In genomic region chr3:95228148-95228893, GRCm38 (mm10) we compare ENCODE assay signal across 8 mouse cellular contexts. TPM values are rescaled to one million over a fixed set of nuclear protein-coding genes. Genes with fewer than 3 reads are reported as not detected.
DNase-seq lines count a peak whose midpoint lies in the region; ATAC-seq and TF ChIP-seq lines count a peak whose summit lies in the region.

Cdc42se1 (plus strand) TSS chr3:95228732.

- no peaks in the 10 kb centered on the region for H3K27me3 ChIP-seq in ES-Bruce4 (ENCODE audit: control insufficient read depth, insufficient read depth, low read length, poor library complexity, severe bottlenecking)
- no peaks in the 10 kb centered on the region for H3K27me3 ChIP-seq in forebrain, embryonic 14.5 days (replicated peaks; ENCODE audit: control insufficient read depth, insufficient read depth, low read length)
- H3K27me3 ChIP-seq in liver, embryonic 16.5 days (ENCODE audit: control insufficient read depth, insufficient read depth, low read depth, low read length): no peaks in the 10 kb centered on the region
- no peaks in the 10 kb centered on the region for H3K27me3 ChIP-seq in neural tube, embryonic 13.5 days

- H3K27ac ChIP-seq in ES-Bruce4 (ENCODE audit: insufficient read depth, low read length): peak within 1 kb of the TSS; percentile 88
- peak within 1 kb of the TSS; percentile 98 for H3K27ac ChIP-seq in forebrain, embryonic 14.5 days (ENCODE audit: low read depth, low read length)
- peak within 1 kb of the TSS; percentile 90 for H3K27ac ChIP-seq in liver, embryonic 16.5 days (ENCODE audit: low read length)
- H3K27ac ChIP-seq in neural tube, embryonic 13.5 days (replicated peaks): peak within 1 kb of the TSS; percentile 97

- no peaks in the 10 kb centered on the region for H3K9me3 ChIP-seq in ES-Bruce4 (replicated peaks; ENCODE audit: control insufficient read depth, insufficient read depth, low read length, poor library complexity, severe bottlenecking)
- no peaks in the 10 kb centered on the region for H3K9me3 ChIP-seq in forebrain, embryonic 14.5 days (replicated peaks; ENCODE audit: control insufficient read depth, low read length)
- H3K9me3 ChIP-seq in liver, embryonic 16.5 days (replicated peaks; ENCODE audit: control insufficient read depth, low read length): no peaks in the 10 kb centered on the region
- H3K9me3 ChIP-seq in neural tube, embryonic 13.5 days: no peaks in the 10 kb centered on the region

- DNase-seq in forebrain, embryonic 14.5 days (ENCODE audit: low spot score): peak; percentile 98
- peak; percentile 87 to 91 for DNase-seq in heart, postnatal 10 days
- no peak for DNase-seq in large intestine, adult 2 months (ENCODE audit: low read depth, low spot score)
- peak; percentile 88 for DNase-seq in telencephalon, adult 2 months (ENCODE audit: low read depth, low spot score)

- ATAC-seq in cerebellum, adult (ENCODE audit: insufficient number of reproducible peaks, low FRiP score, low TSS enrichment): peak; percentile 83
- ATAC-seq in forebrain, embryonic 14.5 days: peak; percentile 92
- peak; percentile 92 for ATAC-seq in liver, embryonic 16.5 days (ENCODE audit: low read depth)
- peak; percentile 94 for ATAC-seq in neural tube, embryonic 13.5 days (ENCODE audit: low read depth)

- no peak for TF ChIP-seq EP300 in ES-Bruce4 (IDR thresholded peaks at IDR 0.05; ENCODE audit: insufficient read depth, low read depth, low read length)

- peaks cover 7% of the 10 kb centered on the region; the same call in 1 of the 2 replicates for H3K36me3 ChIP-seq in ES-Bruce4 (ENCODE audit: control insufficient read depth, insufficient read depth, low read length, poor library complexity, severe bottlenecking)
- peaks cover 41% of the 10 kb centered on the region for H3K36me3 ChIP-seq in forebrain, embryonic 14.5 days (ENCODE audit: control insufficient read depth, insufficient read depth, low read length)
- H3K36me3 ChIP-seq in liver, embryonic 16.5 days (ENCODE audit: control insufficient read depth, insufficient read depth): peaks cover 15% of the 10 kb centered on the region
- peaks cover 45% of the 10 kb centered on the region for H3K36me3 ChIP-seq in neural tube, embryonic 13.5 days

- peak within 1 kb of the TSS; percentile 86 for H3K4me2 ChIP-seq in forebrain, embryonic 14.5 days (ENCODE audit: low read length)
- peak within 1 kb of the TSS; percentile 99 for H3K4me2 ChIP-seq in liver, embryonic 16.5 days (ENCODE audit: low read depth, low read length)
- peak within 1 kb of the TSS; percentile 76 for H3K4me2 ChIP-seq in neural tube, embryonic 13.5 days

- peaks cover 3% of the 10 kb centered on the region for H3K4me1 ChIP-seq in ES-Bruce4 (ENCODE audit: control insufficient read depth, insufficient read depth, low read length)
- H3K4me1 ChIP-seq in forebrain, embryonic 14.5 days (ENCODE audit: control insufficient read depth, insufficient read depth, low read length): peaks cover 42% of the 10 kb centered on the region
- peaks cover 34% of the 10 kb centered on the region for H3K4me1 ChIP-seq in liver, embryonic 16.5 days (ENCODE audit: control insufficient read depth, low read depth, low read length)
- peaks cover 75% of the 10 kb centered on the region for H3K4me1 ChIP-seq in neural tube, embryonic 13.5 days (replicated peaks)

- WGBS in forebrain, embryonic 14.5 days: under 1% methylated on average over 64 of the region's 64 CpGs
- WGBS in large intestine, adult 2 months: under 1% methylated on average over 63 of the region's 64 CpGs
- under 1% methylated on average over 64 of the region's 64 CpGs for WGBS in liver, embryonic 16.5 days (ENCODE audit: insufficient replicate concordance)
- WGBS in neural tube, embryonic 13.5 days: under 1% methylated on average over 51 of the region's 64 CpGs

- peak within 1 kb of the TSS; percentile 93 for H3K9ac ChIP-seq in ES-Bruce4 (ENCODE audit: low read depth, poor library complexity, severe bottlenecking)
- peak within 1 kb of the TSS; percentile 91 for H3K9ac ChIP-seq in forebrain, embryonic 14.5 days (ENCODE audit: low read length)
- H3K9ac ChIP-seq in liver, embryonic 16.5 days (ENCODE audit: low read depth, low read length): peak within 1 kb of the TSS; percentile 78
- peak within 1 kb of the TSS; percentile 95 for H3K9ac ChIP-seq in neural tube, embryonic 13.5 days

- peak within 1 kb of the TSS; percentile 75 for H3K4me3 ChIP-seq in ES-Bruce4 (ENCODE audit: low read depth, low read length)
- peak within 1 kb of the TSS; percentile 89 for H3K4me3 ChIP-seq in forebrain, embryonic 14.5 days (ENCODE audit: low read depth, low read length)
- H3K4me3 ChIP-seq in liver, embryonic 16.5 days (ENCODE audit: low read depth, low read length): peak within 1 kb of the TSS; percentile 73
- peak within 1 kb of the TSS; percentile 90 for H3K4me3 ChIP-seq in neural tube, embryonic 13.5 days

- TF ChIP-seq POLR2A in ES-Bruce4 (IDR thresholded peaks at IDR 0.05; ENCODE audit: insufficient read depth, low read length): no peak

- no peak for TF ChIP-seq CTCF in ES-Bruce4 (IDR thresholded peaks at IDR 0.05; ENCODE audit: low read depth, low read length)

- intact Hi-C loops in heart, postnatal 10 days (cut with DNase I): loop anchor here (1.0 kb wide), 1 partner anchor 11 kb away; the partner anchor contains the start of gene Gabpb2

RNA-seq across cellular contexts. Expression of gene Cdc42se1, which starts in this region (rescaled TPM):
- polyA plus RNA-seq in ES-Bruce4 (2011; ENCODE audit: insufficient read depth, insufficient read length, low read depth, missing spikeins): 57.4 and 65.6 TPM in 2 replicates
- 99.4 and 99.7 TPM in 2 replicates for polyA plus RNA-seq in forebrain, embryonic 14.5 days (2014; fragmentation: Nextera tagmentation; extraction: Ambion mirVana)
- 10 to 100 TPM; 40.4 to 41.3 TPM for total RNA-seq in heart, postnatal 10 days (2021)
- polyA plus RNA-seq in large intestine, adult 2 months (2012; rRNA removed): 67.2 and 80.0 TPM in 2 replicates
- 36.4 and 37.3 TPM in 2 replicates for polyA plus RNA-seq in liver, embryonic 16.5 days (2015; fragmentation: Nextera tagmentation; extraction: Ambion mirVana)
- polyA plus RNA-seq in neural tube, embryonic 13.5 days (2015; fragmentation: Nextera tagmentation; extraction: Ambion mirVana): 60.8 and 61.3 TPM in 2 replicates
